Mouse (Mus musculus) neutrophil, adult 59 days (primary cell): ENCODE results near the gene Sned1. TPM values are rescaled to one million over a fixed set of nuclear protein-coding genes. Genes with fewer than 3 reads are reported as not detected.

Source experiments
- total RNA-seq, 2 experiments: library from RNA; stranded (reverse); gene quantifications; 1 replicate in 1 of 2; 2 replicates in 1 of 2; pipeline ENCODE4 v1.2.4; 2023

The Sned1 gene
- total RNA-seq = 1 to 10 TPM; 6.9 to 8.3 TPM

GRCm38 (mm10) chr1:93235576-93236544, at the start of gene Sned1:
Gene Sned1, plus strand, starts transcription at chr1:93235841.

GRCm38 (mm10) chr1:93305581-93306337, 70.1 kb downstream of the Sned1 start, which contains the start of gene Mterf4:
Gene Mterf4, minus strand, starts transcription at chr1:93305915.

GRCm38 (mm10) chr1:93342648-93343503, 107.2 kb downstream of the Sned1 start, which contains the start of the genes Ppp1r7 and Pask:
Gene Ppp1r7, plus strand, starts transcription at chr1:93342854.
Gene Pask, minus strand, starts transcription at chr1:93343482.

Other genes starting within 250 kb of the Sned1 start
- not detected for gene Aqp12, start 229.5 kb upstream of the Sned1 start, total RNA-seq
- gene Kif1a, start 133.9 kb upstream of the Sned1 start, total RNA-seq = under 1 TPM; 0.18 to 0.64 TPM
- not detected for gene Agxt, start 100.6 kb upstream of the Sned1 start, total RNA-seq
- gene 2310007B03Rik, start 74.9 kb upstream of the Sned1 start, total RNA-seq = not detected
- not detected for gene Crocc2, start 67.1 kb upstream of the Sned1 start, total RNA-seq
- 10 to 100 TPM; 10.7 to 14.1 TPM for gene Mterf4, start 70.1 kb downstream of the Sned1 start, total RNA-seq
- 10 to 100 TPM; 14.0 to 15.6 TPM for gene Ppp1r7, start 107.0 kb downstream of the Sned1 start, total RNA-seq
- gene Pask, start 107.6 kb downstream of the Sned1 start, total RNA-seq = 1 to 10 TPM; 7.5 to 9.2 TPM
- gene Ano7, start 138.1 kb downstream of the Sned1 start, total RNA-seq = not detected
- gene Hdlbp, start 243.0 kb downstream of the Sned1 start, total RNA-seq = 100 to 1,000 TPM; 138 to 149 TPM